Mouse (Mus musculus) MEL (cell line): Measurements from ENCODE around the gene Baiap2.

ENCODE experiments used
- MAX ChIP-seq: IDR thresholded peaks from 2 replicates; pipeline ENCODE4 v1.6.1; 2011; ENCODE audit warnings: low read length, improper control_type of control experiment
- NELFE ChIP-seq: IDR thresholded peaks from 2 replicates; pipeline ENCODE4 v1.6.1; 2011; ENCODE audit warnings: low read depth, low read length, improper control_type of control experiment
- SMC3 ChIP-seq: IDR thresholded peaks from 2 replicates; pipeline ENCODE4 v1.6.1; 2011; ENCODE audit warnings: low read depth, low read length, improper control_type of control experiment
- ZNF384 ChIP-seq: IDR thresholded peaks from 2 replicates; pipeline ENCODE4 v1.6.1; 2012; ENCODE audit warnings: low read depth, mild to moderate bottlenecking, inconsistent platforms, low read length, improper control_type of control experiment

GRCm38 (mm10) chr11:119933819-119934583, 8.6 kb upstream of the Baiap2 start:
- TF ChIP-seq ZNF384 = no peak
- TF ChIP-seq NELFE = no peak
- no peak for TF ChIP-seq MAX
- TF ChIP-seq SMC3 = no peak
